Mouse (Mus musculus) kidney, embryonic 14.5 days (tissue): Measurements from ENCODE around the gene Cbx5. TPM values are rescaled to one million over a fixed set of nuclear protein-coding genes. Genes with fewer than 3 reads are reported as not detected.

Source experiments
- ATAC-seq: fragments of 200-750 bp; cut with Nextera tagmentation; 2 replicates; pipeline ENCODE4 v1.8.0; 2017; ENCODE audit warnings: moderate number of reproducible peaks, mild to moderate bottlenecking, moderate TSS enrichment, moderate library complexity; ENCODE audit not compliant: low FRiP score, low TSS enrichment
- H3K27ac ChIP-seq: fragments of 300-500 bp; sonication (generic); 2 replicates; pipeline ENCODE4 v1.5.1; 2014; ENCODE audit warnings: low read depth, mild to moderate bottlenecking, low read length, moderate library complexity, mixed read lengths
- H3K27me3 ChIP-seq: fragments of 300-500 bp; sonication (generic); 2 replicates; pipeline ENCODE4 v1.6.1; 2014; ENCODE audit warnings: mild to moderate bottlenecking, low read length; ENCODE audit not compliant: control insufficient read depth, insufficient read depth
- H3K36me3 ChIP-seq: fragments of 300-500 bp; sonication (generic); 2 replicates; pipeline ENCODE4 v1.6.1; 2014; ENCODE audit warnings: low read length, mixed read lengths; ENCODE audit not compliant: control insufficient read depth, insufficient read depth
- H3K4me1 ChIP-seq: fragments of 300-500 bp; sonication (generic); 2 replicates; pipeline ENCODE4 v1.6.1; 2014; ENCODE audit warnings: low read length, mixed read lengths; ENCODE audit not compliant: control insufficient read depth, insufficient read depth
- H3K4me2 ChIP-seq: fragments of 300-500 bp; sonication (generic); replicated peaks from 2 replicates; pipeline ENCODE4 v1.6.1; 2014; ENCODE audit warnings: low read depth, mild to moderate bottlenecking, low read length
- H3K4me3 ChIP-seq: fragments of 300-500 bp; sonication (generic); 2 replicates; pipeline ENCODE4 v1.5.1; 2014; ENCODE audit warnings: mild to moderate bottlenecking, low read length
- H3K9ac ChIP-seq: fragments of 300-500 bp; sonication (generic); 2 replicates; pipeline ENCODE4 v1.6.1; 2014; ENCODE audit warnings: low read depth, mild to moderate bottlenecking, low read length, moderate library complexity
- H3K9me3 ChIP-seq: fragments of 300-500 bp; sonication (generic); 2 replicates; pipeline ENCODE4 v1.6.1; 2016; ENCODE audit warnings: low read length; ENCODE audit not compliant: control insufficient read depth
- WGBS: fragments of 180-500 bp; shearing (Covaris S2); extraction: QIAGEN DNeasy Blood & Tissue Kit; methylation state at CpG from one replicate; pipeline ENCODE4 v1.1.7; 2014; 5-methylcytosine and 5-hydroxymethylcytosine counted together
- polyA plus RNA-seq: library from polyadenylated mRNA; unstranded; fragments of >200 nt; fragmentation: Nextera tagmentation; extraction: Ambion mirVana; gene quantifications from 2 replicates; pipeline ENCODE4 v1.2.1, GENCODE M21; 2014

Cbx5 gene
- polyA plus RNA-seq, 1 experiment from 2014 or later, result 161 TPM

DNA sequence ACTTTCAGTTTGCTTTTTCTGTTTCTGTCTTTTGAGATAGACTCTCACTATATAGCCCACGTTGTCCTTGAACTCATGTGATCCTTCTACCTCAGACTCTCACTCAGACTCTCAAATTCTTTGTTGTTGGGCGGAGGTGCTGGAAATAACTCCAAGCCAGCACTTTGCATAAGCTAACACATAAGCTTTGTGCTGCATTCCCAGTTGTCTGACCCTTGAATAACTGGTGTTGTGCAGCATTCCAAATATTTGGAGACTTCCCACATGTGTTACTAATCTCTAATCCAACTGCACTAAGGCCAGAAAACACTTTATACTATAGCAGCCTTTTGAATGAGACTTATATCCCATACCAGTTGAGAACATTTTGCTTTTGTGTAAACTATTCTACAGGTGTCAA, 10.7 kb downstream of the Cbx5 start:
- no peak overlapping the region for H3K27ac ChIP-seq
- H3K4me2 ChIP-seq, result no peak overlapping the region
- H3K9me3 ChIP-seq, result no peaks in the 10 kb centered on the region
- H3K36me3 ChIP-seq, result no peaks in the 10 kb centered on the region; the same call in 1 of the 2 replicates
- H3K9ac ChIP-seq, result no peak overlapping the region
- no peaks in the 10 kb centered on the region for H3K27me3 ChIP-seq
- 0 out of 2 replicates have a peak, but pooled peaks cover 3% of the 10 kb centered on the region for H3K4me1 ChIP-seq
- 81% methylated on average over 2 of the region's 2 CpGs for WGBS
- no peak overlapping the region for H3K4me3 ChIP-seq
- no peak for ATAC-seq

DNA sequence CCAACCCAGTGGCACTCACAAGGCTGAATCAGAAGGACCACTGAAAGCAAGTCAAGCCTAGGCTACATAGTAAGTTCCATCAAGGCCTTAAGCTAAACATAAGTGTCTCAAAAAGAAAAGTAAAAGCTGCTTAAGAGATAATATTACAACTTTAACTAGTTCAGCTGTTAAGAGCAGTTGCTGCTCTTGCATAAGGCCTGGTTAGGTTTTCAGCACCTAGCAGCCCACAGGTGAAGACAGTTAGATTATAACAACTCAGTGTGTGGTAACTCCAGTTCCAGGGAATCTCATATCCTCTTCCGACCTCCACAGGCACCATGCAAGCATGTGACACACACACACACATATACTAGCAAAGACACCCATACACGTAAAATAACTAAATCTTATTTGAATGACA, 12.0 kb downstream of the Cbx5 start:
- H3K9me3 ChIP-seq, result no peaks in the 10 kb centered on the region
- H3K4me2 ChIP-seq, result no peak overlapping the region
- no peak for ATAC-seq
- 0 out of 2 replicates have a peak, but pooled peaks cover 3% of the 10 kb centered on the region for H3K4me1 ChIP-seq
- H3K9ac ChIP-seq, result no peak overlapping the region
- H3K4me3 ChIP-seq, result no peak overlapping the region
- 78% methylated on average over 2 of the region's 2 CpGs for WGBS
- no peaks in the 10 kb centered on the region for H3K36me3 ChIP-seq
- no peaks in the 10 kb centered on the region for H3K27me3 ChIP-seq
- H3K27ac ChIP-seq, result no peak overlapping the region

DNA sequence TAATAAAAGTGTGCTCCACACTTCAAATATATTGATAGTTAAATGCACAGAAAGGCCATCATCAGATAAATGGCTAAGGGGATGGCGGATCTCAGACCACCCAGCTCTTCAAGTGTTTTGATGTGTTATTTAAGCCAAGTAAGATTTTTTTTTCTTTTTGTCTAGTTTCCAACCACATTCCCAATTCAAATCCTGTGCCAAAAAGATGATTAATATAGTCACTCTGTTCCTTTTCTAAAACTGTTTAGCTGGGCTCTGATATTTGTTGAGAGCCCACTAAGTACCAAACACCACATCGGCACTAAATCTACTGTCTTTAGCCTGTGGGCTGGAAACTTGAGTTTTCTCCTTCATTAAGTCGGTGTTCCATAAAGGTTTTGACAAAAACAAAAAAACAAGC, 12.6 kb downstream of the Cbx5 start:
- Histone ChIP-seq H3K9ac (no peak overlapping the region), H3K27ac (no peak overlapping the region), H3K4me2 (no peak overlapping the region), H3K4me1 (0 out of 2 replicates have a peak, but pooled peaks cover 3% of the 10 kb centered on the region), H3K9me3 (no peaks in the 10 kb centered on the region), H3K27me3 (no peaks in the 10 kb centered on the region), H3K36me3 (no peaks in the 10 kb centered on the region), H3K4me3 (no peak overlapping the region)
- ATAC-seq, result no peak
- WGBS, result 77% methylated on average over 3 of the region's 3 CpGs

- no peak overlapping the region for H3K4me2 ChIP-seq
- ATAC-seq, result no peak
- peaks cover 14% of the 10 kb centered on the region; the same call in 1 of the 2 replicates for H3K4me1 ChIP-seq
- H3K4me3 ChIP-seq, result no peak overlapping the region
- no peaks in the 10 kb centered on the region for H3K9me3 ChIP-seq
- WGBS, result 78% methylated on average over 2 of the region's 2 CpGs
- H3K27ac ChIP-seq, result no peak overlapping the region
- no peaks in the 10 kb centered on the region for H3K27me3 ChIP-seq
- H3K36me3 ChIP-seq, result peaks cover 2% of the 10 kb centered on the region; the same call in 1 of the 2 replicates
- no peak overlapping the region for H3K9ac ChIP-seq
These were observed 15.5 kb downstream of the Cbx5 start for GRCm38 (mm10) chr15:103224161-103224560.

- H3K4me3 ChIP-seq, result no peak overlapping the region
- no peak for ATAC-seq
- 88% methylated on average over 1 of the region's 1 CpGs for WGBS
- no peaks in the 10 kb centered on the region for H3K27me3 ChIP-seq
- H3K36me3 ChIP-seq, result peaks cover 2% of the 10 kb centered on the region; the same call in 1 of the 2 replicates
- H3K9ac ChIP-seq, result no peak overlapping the region
- peaks cover 18% of the 10 kb centered on the region for H3K4me1 ChIP-seq
- H3K27ac ChIP-seq, result peak overlapping the region; percentile 24
- H3K4me2 ChIP-seq, result no peak overlapping the region
- no peaks in the 10 kb centered on the region for H3K9me3 ChIP-seq
These were observed 18.2 kb downstream of the Cbx5 start for GRCm38 (mm10) chr15:103221386-103221785.

GRCm38 (mm10) chr15:103220785-103221184, 18.8 kb downstream of the Cbx5 start:
- Histone ChIP-seq H3K9ac (no peak overlapping the region), H3K4me3 (no peak overlapping the region), H3K4me2 (no peak overlapping the region), H3K27me3 (no peaks in the 10 kb centered on the region), H3K36me3 (peaks cover 2% of the 10 kb centered on the region; the same call in 1 of the 2 replicates), H3K4me1 (peaks cover 24% of the 10 kb centered on the region), H3K9me3 (no peaks in the 10 kb centered on the region), H3K27ac (peak overlapping the region; percentile 24; the same call in 1 of the 2 replicates)
- WGBS, result 31% methylated on average over 3 of the region's 3 CpGs
- ATAC-seq, result no peak

- peak; percentile 2; the same call in 1 of the 2 replicates for ATAC-seq
- Histone ChIP-seq H3K27ac (peak overlapping the region; percentile 85), H3K36me3 (peaks cover 23% of the 10 kb centered on the region), H3K4me1 (peaks cover 18% of the 10 kb centered on the region), H3K9me3 (no peaks in the 10 kb centered on the region), H3K27me3 (no peaks in the 10 kb centered on the region), H3K4me3 (peak overlapping the region; percentile 39; the same call in 1 of the 2 replicates), H3K4me2 (peak overlapping the region; percentile 45), H3K9ac (no peak overlapping the region)
- WGBS, result 23% methylated on average over 2 of the region's 2 CpGs
These were observed 23.6 kb downstream of the Cbx5 start for GRCm38 (mm10) chr15:103216052-103216451.

GRCm38 (mm10) chr15:103214971-103215907, 24.4 kb downstream of the Cbx5 start:
- 0% methylated on average over 15 of the region's 15 CpGs for WGBS
- Histone ChIP-seq H3K4me3 (peak overlapping the region; percentile 39), H3K27me3 (no peaks in the 10 kb centered on the region), H3K27ac (peak overlapping the region; percentile 85), H3K9ac (peak overlapping the region; percentile 51), H3K9me3 (no peaks in the 10 kb centered on the region), H3K36me3 (peaks cover 28% of the 10 kb centered on the region), H3K4me1 (peaks cover 15% of the 10 kb centered on the region), H3K4me2 (peak overlapping the region; percentile 45)
- ATAC-seq, result peak; percentile 96

GRCm38 (mm10) chr15:103214149-103214548, 25.5 kb downstream of the Cbx5 start:
- H3K27me3 ChIP-seq, result no peaks in the 10 kb centered on the region
- H3K9ac ChIP-seq, result no peak overlapping the region; the same call in 1 of the 2 replicates
- 52% methylated on average over 2 of the region's 2 CpGs for WGBS
- H3K4me3 ChIP-seq, result 0 out of 2 replicates have a peak overlapping the region, but pooled peaks have one; percentile 5
- peaks cover 15% of the 10 kb centered on the region for H3K4me1 ChIP-seq
- H3K9me3 ChIP-seq, result no peaks in the 10 kb centered on the region
- no peak for ATAC-seq
- H3K36me3 ChIP-seq, result peaks cover 37% of the 10 kb centered on the region
- no peak overlapping the region; the same call in 1 of the 2 replicates for H3K27ac ChIP-seq
- H3K4me2 ChIP-seq, result peak overlapping the region; percentile 19; the same call in 1 of the 2 replicates
